18 mouse cellular contexts compared by ENCODE assay signal in genomic region chr1:72432579-72432978, GRCm38 (mm10).
DNase-seq lines count a peak whose midpoint lies in the region; ATAC-seq and TF ChIP-seq lines count a peak whose summit lies in the region.
"Had no signal": no experiment of that assay in that cellular context is flagged by ENCODE, and none has a peak within 500 bp of the region (broad histone marks: within the 10 kb centered on the region; RNA-seq: fewer than 3 reads in every experiment).

No protein-coding gene starts in this region.

- H3K36me3 ChIP-seq in intestine, embryonic 16.5 days (ENCODE audit: control insufficient read depth, insufficient read depth, low read length), result no peaks in the 10 kb centered on the region
- no peaks in the 10 kb centered on the region for H3K36me3 ChIP-seq in intestine, embryonic 15.5 days
- H3K36me3 ChIP-seq in intestine, postnatal 0 days (ENCODE audit: control insufficient read depth, insufficient read depth), result no peaks in the 10 kb centered on the region
- H3K36me3 ChIP-seq in midbrain, embryonic 10.5 days, result no peaks in the 10 kb centered on the region
- H3K36me3 ChIP-seq: G1E had no signal

- H3K4me3 ChIP-seq in intestine, embryonic 16.5 days (ENCODE audit: low read length), result no peak overlapping the region
- no peak overlapping the region for H3K4me3 ChIP-seq in intestine, embryonic 15.5 days (replicated peaks)
- H3K4me3 ChIP-seq in intestine, postnatal 0 days (ENCODE audit: low read depth, low read length), result no peak overlapping the region
- H3K4me3 ChIP-seq in midbrain, embryonic 10.5 days, result no peak overlapping the region

- no peaks in the 10 kb centered on the region for H3K4me1 ChIP-seq in intestine, embryonic 16.5 days (ENCODE audit: control insufficient read depth, insufficient read depth, low read length)
- no peaks in the 10 kb centered on the region for H3K4me1 ChIP-seq in intestine, embryonic 15.5 days (replicated peaks)
- no peaks in the 10 kb centered on the region for H3K4me1 ChIP-seq in intestine, postnatal 0 days (replicated peaks; ENCODE audit: control insufficient read depth, insufficient read depth, low read length)
- H3K4me1 ChIP-seq in midbrain, embryonic 10.5 days, result no peaks in the 10 kb centered on the region

- peak; percentile 74 for ATAC-seq in intestine, embryonic 16.5 days
- ATAC-seq in intestine, embryonic 15.5 days, result no peak
- ATAC-seq in intestine, postnatal 0 days, result peak; percentile 77
- ATAC-seq: activated CD4-positive, CD25-positive, alpha-beta regulatory T cell, adult 4 months; CD4-positive, CD25-positive, alpha-beta regulatory T cell, adult 4 months; Patski had no signal

- no peaks in the 10 kb centered on the region for H3K27me3 ChIP-seq in intestine, embryonic 16.5 days (replicated peaks; ENCODE audit: control insufficient read depth, insufficient read depth, low read length)
- no peaks in the 10 kb centered on the region for H3K27me3 ChIP-seq in intestine, embryonic 15.5 days (replicated peaks)
- H3K27me3 ChIP-seq in intestine, postnatal 0 days (replicated peaks; ENCODE audit: control insufficient read depth, insufficient read depth, low read length), result no peaks in the 10 kb centered on the region
- no peaks in the 10 kb centered on the region for H3K27me3 ChIP-seq in midbrain, embryonic 10.5 days (ENCODE audit: low read depth, poor library complexity, severe bottlenecking)
- H3K27me3 ChIP-seq: Patski had no signal

- H3K27ac ChIP-seq in intestine, embryonic 16.5 days (ENCODE audit: low read length), result no peak overlapping the region
- H3K27ac ChIP-seq in intestine, embryonic 15.5 days, result no peak overlapping the region
- no peak overlapping the region for H3K27ac ChIP-seq in intestine, postnatal 0 days (ENCODE audit: low read depth, low read length)
- no peak overlapping the region for H3K27ac ChIP-seq in midbrain, embryonic 10.5 days (replicated peaks)

- 78% methylated on average over 1 of the region's 1 CpGs for WGBS in intestine, embryonic 16.5 days
- WGBS in intestine, embryonic 15.5 days, result 78% methylated on average over 1 of the region's 1 CpGs
- WGBS in intestine, postnatal 0 days, result 27% methylated on average over 1 of the region's 1 CpGs
- 90% methylated on average over 1 of the region's 1 CpGs for WGBS in midbrain, embryonic 10.5 days

- H3K9ac ChIP-seq in intestine, embryonic 16.5 days (ENCODE audit: low read depth, low read length), result no peak overlapping the region
- H3K9ac ChIP-seq in intestine, embryonic 15.5 days, result no peak overlapping the region
- H3K9ac ChIP-seq in intestine, postnatal 0 days (ENCODE audit: low read depth, low read length), result no peak overlapping the region

- no peaks in the 10 kb centered on the region for H3K9me3 ChIP-seq in intestine, embryonic 16.5 days (ENCODE audit: control insufficient read depth, low read length)
- no peaks in the 10 kb centered on the region for H3K9me3 ChIP-seq in intestine, embryonic 15.5 days
- H3K9me3 ChIP-seq in intestine, postnatal 0 days (ENCODE audit: control insufficient read depth), result no peaks in the 10 kb centered on the region
- no peaks in the 10 kb centered on the region for H3K9me3 ChIP-seq in midbrain, embryonic 10.5 days (replicated peaks)
- H3K9me3 ChIP-seq: G1E had no signal

- H3K4me2 ChIP-seq in intestine, embryonic 16.5 days (ENCODE audit: low read depth, low read length), result no peak overlapping the region
- no peak overlapping the region for H3K4me2 ChIP-seq in intestine, embryonic 15.5 days (replicated peaks)
- H3K4me2 ChIP-seq in intestine, postnatal 0 days (replicated peaks; ENCODE audit: low read depth), result no peak overlapping the region

- no peak for DNase-seq in midbrain, embryonic 10.5 days (ENCODE audit: low spot score)
- DNase-seq: adrenal gland, adult 2 months; adrenal gland, adult 8-10 months; adrenal gland, postnatal 10 days; adrenal gland, postnatal 14 days; adrenal gland, postnatal 25 days; adrenal gland, postnatal 36 days; B cell, adult 2 months; cerebellum, adult 11 months; cerebellum, adult 11-12 months; cerebellum, adult 18-20 months had no signal

- no peak for TF ChIP-seq CTCF in intestine, postnatal 0 days (IDR thresholded peaks at IDR 0.05; ENCODE audit: low read depth)
